Mouse (Mus musculus) CH12.LX (cell line): ENCODE measurements around the gene Scd4. TPM values are rescaled to one million over a fixed set of nuclear protein-coding genes. Genes with fewer than 3 reads are reported as not detected.

Experiments used
- DNase-seq: peaks from one replicate; pipeline ENCODE4 v3.0.0-alpha.2; 2013; ENCODE audit errors: extremely low read depth
- H3K27ac ChIP-seq: 2 replicates; pipeline ENCODE4 v1.5.1; 2012; ENCODE audit warnings: low read depth, mild to moderate bottlenecking, control low read depth, moderate library complexity; ENCODE audit not compliant: insufficient read depth
- H3K27me3 ChIP-seq: replicated peaks from 2 replicates; pipeline ENCODE3; 2012; ENCODE audit warnings: inconsistent platforms
- H3K36me3 ChIP-seq, 2 experiments: replicated peaks in 1 of 2; 2 replicates each; pipeline versions ENCODE3 to v1.6.1; 2012; ENCODE audit warnings: inconsistent platforms in 1 of 2, low read length in 1 of 2, mild to moderate bottlenecking in 1 of 2, mixed read lengths in 1 of 2, moderate library complexity in 1 of 2; ENCODE audit not compliant: control insufficient read depth in 1 of 2, insufficient read depth in 1 of 2
- H3K4me1 ChIP-seq, 2 experiments: 2 replicates each; pipeline ENCODE4 v1.6.1; 2012; ENCODE audit warnings: inconsistent platforms in 1 of 2, moderate library complexity in 1 of 2; ENCODE audit not compliant: insufficient read depth in 2 of 2, control insufficient read depth in 1 of 2
- H3K4me2 ChIP-seq: 2 replicates; pipeline ENCODE4 v1.6.1; 2012; ENCODE audit warnings: low read depth, mild to moderate bottlenecking, control low read depth; ENCODE audit not compliant: poor library complexity, insufficient read depth, severe bottlenecking
- H3K4me3 ChIP-seq, 3 experiments: fragments of 150-350 bp in 1 of 3; sonication (generic) in 1 of 3; replicated peaks in 1 of 3; 2 replicates each; pipeline versions ENCODE3 to v1.5.1; 2011 to 2012; ENCODE audit warnings: low read depth in 2 of 3, low read length in 2 of 3, mild to moderate bottlenecking in 2 of 3, moderate library complexity in 2 of 3, control low read depth in 1 of 3, improper control_type of control experiment in 1 of 3, inconsistent platforms in 1 of 3, mixed read lengths in 1 of 3; ENCODE audit not compliant: poor library complexity in 1 of 3
- H3K79me2 ChIP-seq: replicated peaks from 2 replicates; pipeline ENCODE4 v1.6.1; 2012; ENCODE audit warnings: mild to moderate bottlenecking, moderate library complexity; ENCODE audit not compliant: control insufficient read depth, poor library complexity, insufficient read depth, severe bottlenecking; ENCODE audit errors: extremely low read depth
- H3K9ac ChIP-seq: 2 replicates; pipeline ENCODE4 v1.6.1; 2012; ENCODE audit warnings: low read depth, mild to moderate bottlenecking, control low read depth, moderate library complexity; ENCODE audit not compliant: insufficient read depth
- H3K9me3 ChIP-seq: replicated peaks from 2 replicates; pipeline ENCODE3; 2012; ENCODE audit warnings: low read length, inconsistent platforms, mixed read lengths
- BHLHE40 ChIP-seq: IDR thresholded peaks from 2 replicates; pipeline ENCODE4 v1.6.1; 2011; ENCODE audit warnings: mild to moderate bottlenecking, low read depth, low read length, improper control_type of control experiment
- CHD1 ChIP-seq: IDR thresholded peaks from 2 replicates; pipeline ENCODE4 v1.6.1; 2012; ENCODE audit warnings: low read depth, low read length, improper control_type of control experiment, inconsistent platforms
- CTCF ChIP-seq, 2 experiments: IDR thresholded peaks in 1 of 2; conservative IDR thresholded peaks in 1 of 2; 2 replicates each; pipeline ENCODE4 v1.5.1; 2011 to 2012; ENCODE audit warnings: low read depth in 2 of 2, low read length in 2 of 2, improper control_type of control experiment in 1 of 2, inconsistent platforms in 1 of 2, mild to moderate bottlenecking in 1 of 2, moderate library complexity in 1 of 2
- EP300 ChIP-seq: IDR thresholded peaks from 2 replicates; pipeline ENCODE4 v1.6.1; 2011; ENCODE audit warnings: low read length, improper control_type of control experiment
- HCFC1 ChIP-seq: IDR thresholded peaks from 2 replicates; pipeline ENCODE4 v1.6.1; 2012; ENCODE audit warnings: low read depth, mild to moderate bottlenecking, inconsistent platforms, low read length, improper control_type of control experiment
- MAFK ChIP-seq: IDR thresholded peaks from 2 replicates; pipeline ENCODE4 v1.6.1; 2011; ENCODE audit warnings: low read length, improper control_type of control experiment; ENCODE audit not compliant: insufficient replicate concordance
- MAX ChIP-seq: IDR thresholded peaks from 2 replicates; pipeline ENCODE4 v1.6.1; 2011; ENCODE audit warnings: low read length, improper control_type of control experiment
- MAZ ChIP-seq: IDR thresholded peaks from 2 replicates; pipeline ENCODE4 v1.6.1; 2012; ENCODE audit warnings: low read depth, mild to moderate bottlenecking, inconsistent platforms, low read length, improper control_type of control experiment, moderate library complexity
- MYC ChIP-seq: IDR thresholded peaks from 2 replicates; pipeline ENCODE4 v1.6.1; 2011; ENCODE audit warnings: low read depth, mild to moderate bottlenecking, improper control_type of control experiment, low read length
- POLR2A ChIP-seq: IDR thresholded peaks from 2 replicates; pipeline ENCODE4 v1.6.1; 2011; ENCODE audit warnings: low read depth, mild to moderate bottlenecking, improper control_type of control experiment, low read length
- POLR2AphosphoS2 ChIP-seq: IDR thresholded peaks from 2 replicates; pipeline ENCODE4 v1.6.1; 2011; ENCODE audit warnings: low read depth, low read length, improper control_type of control experiment
- SIN3A ChIP-seq: IDR thresholded peaks from 2 replicates; pipeline ENCODE4 v1.6.1; 2012; ENCODE audit warnings: low read length, improper control_type of control experiment, inconsistent platforms
- SMC3 ChIP-seq: IDR thresholded peaks from 2 replicates; pipeline ENCODE4 v1.6.1; 2011; ENCODE audit warnings: low read depth, low read length, improper control_type of control experiment
- TCF12 ChIP-seq: IDR thresholded peaks from 2 replicates; pipeline ENCODE4 v1.6.1; 2014; ENCODE audit warnings: low read depth, mild to moderate bottlenecking, inconsistent platforms, low read length, improper control_type of control experiment
- UBTF ChIP-seq: IDR thresholded peaks from 2 replicates; pipeline ENCODE4 v1.6.1; 2012; ENCODE audit warnings: low read depth, mild to moderate bottlenecking, inconsistent platforms, low read length, improper control_type of control experiment, moderate library complexity
- USF1 ChIP-seq: IDR thresholded peaks from 2 replicates; pipeline ENCODE4 v1.6.1; 2014; ENCODE audit warnings: low read depth, mild to moderate bottlenecking, inconsistent platforms, low read length, improper control_type of control experiment
- USF2 ChIP-seq: conservative IDR thresholded peaks from 2 replicates; pipeline ENCODE4 v1.6.1; 2011; ENCODE audit warnings: low read depth, low read length, improper control_type of control experiment
- ZKSCAN1 ChIP-seq: IDR thresholded peaks from 2 replicates; pipeline ENCODE4 v1.6.1; 2012; ENCODE audit warnings: low read depth, inconsistent platforms, low read length, improper control_type of control experiment, borderline replicate concordance
- ZMIZ1 ChIP-seq: IDR thresholded peaks from 2 replicates; pipeline ENCODE4 v1.6.1; 2012; ENCODE audit warnings: low read depth, mild to moderate bottlenecking, inconsistent platforms, low read length, improper control_type of control experiment
- dilution Hi-C: fragments of 300-500 bp; cut with MboI; formaldehyde crosslinking; loops from 2 replicates; pipeline ENCODE4 v1.14.3; 2020; ENCODE audit warnings: low sequenced_read_pairs; ENCODE audit not compliant: extremely low pct_unique_long_range_greater_than_20kb, extremely low pct_ligation_motif_present
- in situ Hi-C: fragments of 300-500 bp; cut with MboI; formaldehyde crosslinking; loops from 3 replicates; pipeline ENCODE4 v1.14.3; 2019; ENCODE audit warnings: low sequenced_read_pairs, low pct_ligation_motif_present, low pct_unique_long_range_greater_than_20kb, mixed read lengths
- polyA plus RNA-seq: library from polyadenylated mRNA; unstranded; fragments of >175 nt; gene quantifications from 2 replicates; pipeline ENCODE4 v1.2.1, GENCODE M21; 2012; ENCODE audit warnings: low read depth; ENCODE audit not compliant: insufficient read length
- total RNA-seq, 2 experiments: library from RNA; depleted of rRNA; stranded (reverse); fragments of 300-350 nt in 1 of 2; fragments of >200 nt in 1 of 2; gene quantifications; 2 replicates each; pipeline ENCODE4 v1.2.3; 2012 to 2014

Scd4 gene
- total and polyA plus RNA-seq, 3 experiments, result 0.11 TPM; not detected in 2

- in situ Hi-C loops, result no loop called here
- H3K27ac ChIP-seq, result no peak overlapping the region
- TF ChIP-seq MYC, result no peak
- TF ChIP-seq MAX, result no peak
- TF ChIP-seq POLR2A, result 0 out of 2 replicates have a peak, but pooled peaks have one; percentile 8
- no peak for TF ChIP-seq HCFC1
- no peak for TF ChIP-seq MAFK
- H3K36me3 ChIP-seq, result peaks cover 77 to 88% of the 10 kb centered on the region in 2 experiments
- H3K79me2 ChIP-seq, result peaks cover 19% of the 10 kb centered on the region
- dilution Hi-C loops, result no loop called here
- no peaks in the 10 kb centered on the region for H3K9me3 ChIP-seq
- peaks cover 9 to 39% of the 10 kb centered on the region in 2 experiments; a peak in 3 of 4 replicates for H3K4me1 ChIP-seq
- no peak for DNase-seq
- H3K4me2 ChIP-seq, result no peak overlapping the region
- H3K27me3 ChIP-seq, result no peaks in the 10 kb centered on the region
- H3K4me3 ChIP-seq, result no peak overlapping the region
- H3K9ac ChIP-seq, result no peak overlapping the region
These were observed 27.9 kb upstream of the Scd4 start for GRCm38 (mm10) chr19:44304851-44305510.

- H3K79me2 ChIP-seq, result peaks cover 12% of the 10 kb centered on the region
- H3K4me1 ChIP-seq, result peaks cover 2 to 33% of the 10 kb centered on the region in 2 experiments; a peak in 3 of 4 replicates
- no peaks in the 10 kb centered on the region for H3K27me3 ChIP-seq
- TF ChIP-seq CTCF (conservative IDR thresholded peaks at IDR 0.05 in 1 of 2, IDR thresholded peaks at IDR 0.05 in 1 of 2; ENCODE audit: low read depth in 2 of 2, low read length in 2 of 2) (no peak), MAZ (no peak), USF2 (no peak)
- no peaks in the 10 kb centered on the region for H3K9me3 ChIP-seq
- no peak overlapping the region for H3K9ac ChIP-seq
- dilution Hi-C loops, result no loop called here
- no peak overlapping the region for H3K27ac ChIP-seq
- peaks cover 70 to 81% of the 10 kb centered on the region in 2 experiments for H3K36me3 ChIP-seq
- H3K4me3 ChIP-seq, result no peak overlapping the region
- in situ Hi-C loops, result no loop called here
- no peak overlapping the region for H3K4me2 ChIP-seq
- no peak for DNase-seq
These were observed 27.2 kb upstream of the Scd4 start for GRCm38 (mm10) chr19:44305701-44306100.

GRCm38 (mm10) chr19:44306171-44306570 lies 26.7 kb upstream of the Scd4 start:
- in situ Hi-C loops, result no loop called here
- Histone ChIP-seq H3K9ac (no peak overlapping the region), H3K79me2 (peaks cover 7% of the 10 kb centered on the region)
- TF ChIP-seq CHD1 (no peak), SMC3 (no peak), UBTF (no peak), MAFK (no peak), BHLHE40 (no peak), MAZ (no peak), USF1 (no peak), POLR2AphosphoS2 (no peak), SIN3A (no peak), MYC (no peak), EP300 (no peak), ZMIZ1 (no peak), ZKSCAN1 (no peak), MAX (no peak), HCFC1 (no peak), TCF12 (no peak)
- TF ChIP-seq, all 38 proteins: peak for 0
- H3K27ac ChIP-seq, result no peak overlapping the region
- H3K4me3 ChIP-seq, result no peak overlapping the region
- H3K4me1 ChIP-seq, result peaks cover under 1 to 33% of the 10 kb centered on the region in 2 experiments; a peak in 3 of 4 replicates
- dilution Hi-C loops, result no loop called here
- H3K27me3 ChIP-seq, result no peaks in the 10 kb centered on the region
- no peaks in the 10 kb centered on the region for H3K9me3 ChIP-seq
- DNase-seq, result no peak
- no peak overlapping the region for H3K4me2 ChIP-seq
- H3K36me3 ChIP-seq, result peaks cover 65 to 76% of the 10 kb centered on the region in 2 experiments
